Mouse (Mus musculus): ENCODE data around the gene Mks1. TPM values are rescaled to one million over a fixed set of nuclear protein-coding genes. Genes with fewer than 3 reads are reported as not detected.

Gene Mks1
- total RNA-seq, 1 experiment, result 14.2 TPM

GRCm38 (mm10) chr11:87871766-87872165 is 18.8 kb downstream of the Mks1 start:
- H3K36me3 ChIP-seq (ENCODE audit: control insufficient read depth, insufficient read depth, low read length, poor library complexity, severe bottlenecking), result no peaks in the 10 kb centered on the region
- H3K4me1 ChIP-seq (ENCODE audit: control insufficient read depth in 2 of 2, insufficient read depth in 2 of 2, low read length in 2 of 2, poor library complexity in 1 of 2), result peaks cover 0 to 10% of the 10 kb centered on the region in 2 experiments; a peak in 1 of 4 replicates
- H3K9ac ChIP-seq (ENCODE audit: insufficient read depth, low read depth, low read length, poor library complexity, severe bottlenecking), result no peak overlapping the region
- H3K9me3 ChIP-seq (ENCODE audit: control insufficient read depth, insufficient read depth, low read depth, low read length), result no peaks in the 10 kb centered on the region
- no peak overlapping the region for H3K27ac ChIP-seq (ENCODE audit: insufficient read depth, low read depth, low read length, poor library complexity, severe bottlenecking)
- DNase-seq (ENCODE audit: low read depth, low spot score), result no peak
- in situ Hi-C loops (cut with MboI; ENCODE audit: low sequenced_read_pairs in 2 of 2, unreplicated experiment in 2 of 2), result no loop called here
- H3K4me3 ChIP-seq (ENCODE audit: insufficient read depth in 1 of 2, low read depth in 1 of 2, low read length in 2 of 2, poor library complexity in 1 of 2, severe bottlenecking in 1 of 2), result no peak overlapping the region
- TF ChIP-seq ZNF384 (IDR thresholded peaks at IDR 0.05; ENCODE audit: low read depth, low read length), result no peak

DNA sequence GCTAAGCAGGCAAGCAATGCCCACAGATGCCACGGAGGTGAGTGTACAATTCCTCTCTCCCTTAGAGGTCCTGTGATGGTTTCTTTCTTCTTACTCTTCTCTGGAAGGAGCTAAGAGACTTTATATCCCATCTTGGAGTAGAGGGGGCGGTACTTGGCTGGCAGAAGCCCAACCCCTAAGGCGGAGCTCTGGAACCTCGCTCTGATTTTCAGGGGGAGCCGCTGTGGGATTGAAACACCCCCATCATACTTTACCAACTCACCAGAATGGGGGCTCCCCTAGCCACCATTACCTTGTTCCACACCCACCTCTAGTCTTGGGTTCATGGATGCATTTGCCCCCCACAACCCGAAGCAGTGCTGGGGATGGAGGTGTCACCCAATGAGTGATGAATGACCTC is 22.4 kb downstream of the Mks1 start, which contains the start of gene Epx:
Gene Epx, minus strand, starts transcription at position 101 of the 400 bp plus-strand sequence.
- no peak for TF ChIP-seq MAFK (IDR thresholded peaks at IDR 0.05; ENCODE audit: insufficient read depth, low read depth, low read length)
- no peak for TF ChIP-seq ZC3H11A (IDR thresholded peaks at IDR 0.05; ENCODE audit: borderline replicate concordance, low read depth, low read length)
- Histone ChIP-seq H3K4me3 (ENCODE audit: insufficient read depth in 1 of 2, low read depth in 1 of 2, low read length in 2 of 2, poor library complexity in 1 of 2, severe bottlenecking in 1 of 2) (no peak within 1 kb of the TSS), H3K27ac (ENCODE audit: insufficient read depth, low read depth, low read length, poor library complexity, severe bottlenecking) (peak within 1 kb of the TSS; percentile 20; the same call in 1 of the 2 replicates), H3K9ac (ENCODE audit: insufficient read depth, low read depth, low read length, poor library complexity, severe bottlenecking) (no peak within 1 kb of the TSS), H3K4me1 (ENCODE audit: control insufficient read depth in 2 of 2, insufficient read depth in 2 of 2, low read length in 2 of 2, poor library complexity in 1 of 2) (no peaks in the 10 kb centered on the region), H3K9me3 (ENCODE audit: control insufficient read depth, insufficient read depth, low read depth, low read length) (no peaks in the 10 kb centered on the region), H3K36me3 (ENCODE audit: control insufficient read depth, insufficient read depth, low read length, poor library complexity, severe bottlenecking) (no peaks in the 10 kb centered on the region)
- in situ Hi-C loops (cut with MboI; ENCODE audit: low sequenced_read_pairs in 2 of 2, unreplicated experiment in 2 of 2), result no loop called here
- DNase-seq (ENCODE audit: low read depth, low spot score), result no peak

DNA sequence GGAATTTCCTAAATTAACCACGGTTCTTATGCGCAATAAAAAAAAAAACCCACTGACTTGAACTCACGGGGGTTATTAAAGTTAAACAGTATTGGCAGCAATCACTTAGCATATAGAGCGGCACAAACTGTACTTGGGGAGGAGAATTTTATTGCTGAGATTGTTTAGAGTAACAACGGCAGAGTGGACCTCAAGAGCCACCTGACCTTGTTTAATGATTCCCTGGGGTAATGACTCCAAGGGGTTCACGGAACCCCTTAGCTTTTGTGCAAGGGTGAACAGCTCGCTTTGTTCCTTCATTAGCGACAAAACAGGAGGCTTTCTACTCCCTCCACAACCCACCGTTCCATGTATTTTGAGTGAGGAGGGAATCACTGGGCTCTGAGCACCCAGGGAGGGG is 26.8 kb downstream of the Mks1 start:
- H3K27ac ChIP-seq (ENCODE audit: insufficient read depth, low read depth, low read length, poor library complexity, severe bottlenecking), result no peak overlapping the region
- TF ChIP-seq CHD2 (IDR thresholded peaks at IDR 0.05; ENCODE audit: low read depth, low read length) (no peak), HCFC1 (IDR thresholded peaks at IDR 0.05; ENCODE audit: borderline replicate concordance, insufficient read depth, low read length) (no peak), ZNF384 (IDR thresholded peaks at IDR 0.05; ENCODE audit: low read depth, low read length) (no peak), ZC3H11A (IDR thresholded peaks at IDR 0.05; ENCODE audit: borderline replicate concordance, low read depth, low read length) (no peak), MAFK (IDR thresholded peaks at IDR 0.05; ENCODE audit: insufficient read depth, low read depth, low read length) (no peak)
- H3K36me3 ChIP-seq (ENCODE audit: control insufficient read depth, insufficient read depth, low read length, poor library complexity, severe bottlenecking), result no peaks in the 10 kb centered on the region
- in situ Hi-C loops (cut with MboI; ENCODE audit: low sequenced_read_pairs in 2 of 2, unreplicated experiment in 2 of 2), result no loop called here
- no peak overlapping the region for H3K9ac ChIP-seq (ENCODE audit: insufficient read depth, low read depth, low read length, poor library complexity, severe bottlenecking)
- DNase-seq (ENCODE audit: low read depth, low spot score), result no peak
- H3K4me3 ChIP-seq (ENCODE audit: insufficient read depth in 1 of 2, low read depth in 1 of 2, low read length in 2 of 2, poor library complexity in 1 of 2, severe bottlenecking in 1 of 2), result no peak overlapping the region
- H3K9me3 ChIP-seq (ENCODE audit: control insufficient read depth, insufficient read depth, low read depth, low read length), result no peaks in the 10 kb centered on the region
- H3K4me1 ChIP-seq (ENCODE audit: control insufficient read depth in 2 of 2, insufficient read depth in 2 of 2, low read length in 2 of 2, poor library complexity in 1 of 2), result no peaks in the 10 kb centered on the region

DNA sequence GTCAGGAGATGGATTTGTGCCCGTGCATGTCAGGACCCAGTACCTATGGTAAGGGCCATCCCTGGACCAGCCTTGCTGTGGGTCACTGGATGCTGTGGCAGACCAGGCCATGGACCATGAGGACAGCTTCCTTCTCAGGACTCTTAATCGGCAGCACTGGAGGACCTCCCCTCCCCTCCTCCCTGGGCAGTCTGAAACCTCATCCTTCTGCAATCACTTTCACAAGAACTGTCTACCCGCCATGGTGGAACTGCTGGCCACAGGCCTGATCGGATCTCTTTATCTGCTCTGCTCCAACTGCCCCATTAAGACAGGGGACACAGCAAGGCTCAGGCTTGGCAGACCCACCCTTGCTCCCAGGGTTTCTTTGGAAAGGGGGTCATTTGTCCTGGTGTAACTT is 28.7 kb downstream of the Mks1 start:
- Histone ChIP-seq H3K9me3 (ENCODE audit: control insufficient read depth, insufficient read depth, low read depth, low read length) (no peaks in the 10 kb centered on the region), H3K9ac (ENCODE audit: insufficient read depth, low read depth, low read length, poor library complexity, severe bottlenecking) (no peak overlapping the region), H3K4me3 (ENCODE audit: insufficient read depth in 1 of 2, low read depth in 1 of 2, low read length in 2 of 2, poor library complexity in 1 of 2, severe bottlenecking in 1 of 2) (no peak overlapping the region), H3K27ac (ENCODE audit: insufficient read depth, low read depth, low read length, poor library complexity, severe bottlenecking) (no peak overlapping the region), H3K36me3 (ENCODE audit: control insufficient read depth, insufficient read depth, low read length, poor library complexity, severe bottlenecking) (no peaks in the 10 kb centered on the region), H3K4me1 (ENCODE audit: control insufficient read depth in 2 of 2, insufficient read depth in 2 of 2, low read length in 2 of 2, poor library complexity in 1 of 2) (no peaks in the 10 kb centered on the region)
- no peak for DNase-seq (ENCODE audit: low read depth, low spot score)
- in situ Hi-C loops (cut with MboI; ENCODE audit: low sequenced_read_pairs in 2 of 2, unreplicated experiment in 2 of 2), result no loop called here
- no peak for TF ChIP-seq MAFK (IDR thresholded peaks at IDR 0.05; ENCODE audit: insufficient read depth, low read depth, low read length)
- no peak for TF ChIP-seq CHD2 (IDR thresholded peaks at IDR 0.05; ENCODE audit: low read depth, low read length)
- no peak for TF ChIP-seq HCFC1 (IDR thresholded peaks at IDR 0.05; ENCODE audit: borderline replicate concordance, insufficient read depth, low read length)
- no peak for TF ChIP-seq ZNF384 (IDR thresholded peaks at IDR 0.05; ENCODE audit: low read depth, low read length)

GRCm38 (mm10) chr11:87883493-87883892 is 30.5 kb downstream of the Mks1 start:
- H3K9me3 ChIP-seq (ENCODE audit: control insufficient read depth, insufficient read depth, low read depth, low read length), result no peaks in the 10 kb centered on the region
- in situ Hi-C loops (cut with MboI; ENCODE audit: low sequenced_read_pairs in 2 of 2, unreplicated experiment in 2 of 2), result no loop called here
- no peaks in the 10 kb centered on the region for H3K4me1 ChIP-seq (ENCODE audit: control insufficient read depth in 2 of 2, insufficient read depth in 2 of 2, low read length in 2 of 2, poor library complexity in 1 of 2)
- TF ChIP-seq ZNF384 (IDR thresholded peaks at IDR 0.05; ENCODE audit: low read depth, low read length), result 0 out of 2 replicates have a peak, but pooled peaks have one; percentile 35
- no peak for TF ChIP-seq CHD2 (IDR thresholded peaks at IDR 0.05; ENCODE audit: low read depth, low read length)
- 0 out of 2 replicates have a peak, but pooled peaks have one; percentile 65 for TF ChIP-seq ZC3H11A (IDR thresholded peaks at IDR 0.05; ENCODE audit: borderline replicate concordance, low read depth, low read length)
- H3K4me3 ChIP-seq (ENCODE audit: insufficient read depth in 1 of 2, low read depth in 1 of 2, low read length in 2 of 2, poor library complexity in 1 of 2, severe bottlenecking in 1 of 2), result no peak overlapping the region
- DNase-seq (ENCODE audit: low read depth, low spot score), result peak; percentile 57
- H3K36me3 ChIP-seq (ENCODE audit: control insufficient read depth, insufficient read depth, low read length, poor library complexity, severe bottlenecking), result no peaks in the 10 kb centered on the region
- no peak overlapping the region for H3K9ac ChIP-seq (ENCODE audit: insufficient read depth, low read depth, low read length, poor library complexity, severe bottlenecking)
- H3K27ac ChIP-seq (ENCODE audit: insufficient read depth, low read depth, low read length, poor library complexity, severe bottlenecking), result no peak overlapping the region

All from ES-E14 (cell line).